Mouse (Mus musculus) heart, embryonic 15.5 days (tissue): ENCODE data around the gene Pde4d. TPM values are rescaled to one million over a fixed set of nuclear protein-coding genes. Genes with fewer than 3 reads are reported as not detected.

Experiments used
- ATAC-seq: fragments of 200-750 bp; cut with Nextera tagmentation; replicated peaks from 2 replicates; pipeline ENCODE4 v1.8.0; 2017; ENCODE audit warnings: low read depth, moderate TSS enrichment; ENCODE audit not compliant: insufficient number of reproducible peaks, insufficient read depth, low FRiP score
- H3K27ac ChIP-seq: fragments of 300-500 bp; sonication (generic); 2 replicates; pipeline ENCODE4 v1.5.1; 2015; ENCODE audit warnings: mild to moderate bottlenecking, inconsistent platforms
- H3K27me3 ChIP-seq: fragments of 300-500 bp; sonication (generic); 2 replicates; pipeline ENCODE4 v1.6.1; 2015; ENCODE audit warnings: inconsistent platforms
- H3K36me3 ChIP-seq: fragments of 300-500 bp; sonication (generic); 2 replicates; pipeline ENCODE4 v1.6.1; 2015; ENCODE audit warnings: mild to moderate bottlenecking, inconsistent platforms
- H3K4me1 ChIP-seq: fragments of 300-500 bp; sonication (generic); replicated peaks from 2 replicates; pipeline ENCODE4 v1.6.1; 2015; ENCODE audit warnings: inconsistent platforms
- H3K4me2 ChIP-seq: fragments of 300-500 bp; sonication (generic); 2 replicates; pipeline ENCODE4 v1.6.1; 2015; ENCODE audit warnings: inconsistent platforms, mild to moderate bottlenecking, moderate library complexity
- H3K4me3 ChIP-seq: fragments of 300-500 bp; sonication (generic); 2 replicates; pipeline ENCODE4 v1.5.1; 2015; ENCODE audit warnings: mild to moderate bottlenecking, inconsistent platforms
- H3K9ac ChIP-seq: fragments of 300-500 bp; sonication (generic); 2 replicates; pipeline ENCODE4 v1.6.1; 2015; ENCODE audit warnings: mild to moderate bottlenecking, inconsistent platforms
- H3K9me3 ChIP-seq: fragments of 300-500 bp; sonication (generic); replicated peaks from 2 replicates; pipeline ENCODE4 v1.6.1; 2016; ENCODE audit warnings: inconsistent platforms
- WGBS: fragments of 180-500 bp; shearing (Covaris S2); methylation state at CpG from one replicate; pipeline ENCODE4 v1.1.7; 2015; ENCODE audit warnings: mixed read lengths; 5-methylcytosine and 5-hydroxymethylcytosine counted together
- microRNA counts: library from miRNA; unstranded; fragments of <30 nt; microRNA quantifications from one replicate; lab custom pipeline; 2016
- microRNA-seq: library from miRNA; unstranded; fragments of <30 nt; microRNA quantifications from one replicate; pipeline ENCODE4, GENCODE M21; 2016
- polyA plus RNA-seq: library from polyadenylated mRNA; unstranded; fragments of >200 nt; fragmentation: Nextera tagmentation; extraction: Ambion mirVana; gene quantifications from 2 replicates; pipeline ENCODE4 v1.2.1, GENCODE M21; 2015

Gene Pde4d
- polyA plus RNA-seq, 1 experiment from 2014 or later, result 25.7 TPM

- peaks cover 16% of the 10 kb centered on the region for H3K4me1 ChIP-seq
- no peaks in the 10 kb centered on the region for H3K9me3 ChIP-seq
- no peaks in the 10 kb centered on the region for H3K27me3 ChIP-seq
- no peak overlapping the region for H3K4me3 ChIP-seq
- peak; percentile 85 for ATAC-seq
- WGBS, result 47% methylated on average over 5 of the region's 5 CpGs
- no peaks in the 10 kb centered on the region for H3K36me3 ChIP-seq
- H3K9ac ChIP-seq, result no peak overlapping the region
- H3K4me2 ChIP-seq, result no peak overlapping the region
- peak overlapping the region; percentile 77 for H3K27ac ChIP-seq
Measured at GRCm38 (mm10) chr13:109985892-109986291, 1536.1 kb downstream of the Pde4d start.

DNA sequence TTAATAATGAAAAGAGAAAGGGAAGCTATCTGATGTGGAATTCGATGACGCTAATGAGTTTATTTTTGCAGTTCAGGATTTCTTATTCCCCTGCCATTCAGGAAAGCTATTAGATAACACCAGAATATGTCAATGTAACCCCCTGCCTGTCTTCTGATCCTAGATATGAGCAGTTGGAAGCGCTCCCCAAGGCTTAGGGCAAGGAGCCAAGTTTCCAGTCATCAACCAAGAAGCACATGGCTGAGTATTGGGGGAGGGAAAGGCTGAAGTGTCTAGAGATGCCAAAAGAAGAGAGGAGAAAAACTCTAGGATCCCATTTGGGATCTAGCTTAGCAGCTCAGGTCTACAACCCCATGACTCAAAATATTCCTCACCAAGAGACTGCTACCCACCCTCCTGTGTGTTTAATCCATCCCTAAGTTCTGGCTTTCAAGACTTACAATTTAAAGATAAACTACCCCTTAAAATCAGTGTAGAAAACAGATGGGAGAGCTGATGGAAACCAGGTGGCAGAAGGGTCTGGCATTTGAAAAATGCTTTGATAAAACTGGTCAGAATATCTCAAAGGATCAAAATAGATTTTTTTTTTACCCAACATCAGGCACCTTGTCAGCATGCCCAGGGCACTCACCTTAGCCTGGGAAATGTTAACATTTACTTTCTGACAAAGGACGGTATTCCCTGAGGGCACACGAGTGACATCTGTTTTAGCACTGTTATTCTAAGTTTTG is 1543.2 kb downstream of the Pde4d start:
- ATAC-seq, result peak; percentile 81

DNA sequence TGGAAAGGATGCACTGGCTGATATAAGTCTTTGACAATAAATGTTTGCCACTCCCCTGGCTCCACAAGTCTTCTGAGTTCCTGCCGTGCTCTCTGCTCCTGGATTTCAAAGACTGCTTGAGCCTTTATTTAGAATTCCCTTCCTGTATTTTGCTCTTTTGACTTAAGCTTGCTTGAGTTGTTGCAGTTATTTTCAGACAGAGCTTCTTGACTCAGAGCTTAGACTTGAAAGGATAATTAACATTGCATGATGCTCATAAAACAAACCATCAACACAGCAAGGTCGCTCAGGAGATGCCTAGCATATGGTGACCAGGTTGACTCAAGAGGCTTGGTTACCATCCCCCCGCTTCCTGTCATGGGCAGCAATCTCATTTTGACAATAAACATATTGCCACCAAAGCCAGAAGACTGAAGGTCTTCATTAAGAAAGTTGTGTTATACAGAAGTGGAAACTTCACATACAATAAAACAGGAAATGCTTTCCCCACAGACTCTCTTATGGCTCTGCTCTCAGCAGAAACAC is 1544.6 kb downstream of the Pde4d start:
- no peak overlapping the region for H3K9ac ChIP-seq
- WGBS, result 62% methylated on average over 3 of the region's 3 CpGs
- H3K9me3 ChIP-seq, result no peaks in the 10 kb centered on the region
- no peaks in the 10 kb centered on the region for H3K36me3 ChIP-seq
- no peak overlapping the region for H3K4me2 ChIP-seq
- H3K4me1 ChIP-seq, result peaks cover 27% of the 10 kb centered on the region
- no peak overlapping the region for H3K27ac ChIP-seq
- H3K4me3 ChIP-seq, result no peak overlapping the region
- no peaks in the 10 kb centered on the region for H3K27me3 ChIP-seq
- no peak for ATAC-seq

More for the DNA sequence above, 1543.2 kb downstream of the Pde4d start:
- H3K4me1 ChIP-seq, result peaks cover 27% of the 10 kb centered on the region
- no peaks in the 10 kb centered on the region for H3K9me3 ChIP-seq
- WGBS, result 22% methylated on average over 5 of the region's 5 CpGs
- no peak overlapping the region for H3K4me2 ChIP-seq
- H3K36me3 ChIP-seq, result no peaks in the 10 kb centered on the region
- H3K27me3 ChIP-seq, result no peaks in the 10 kb centered on the region
- H3K9ac ChIP-seq, result no peak overlapping the region
- no peak overlapping the region for H3K4me3 ChIP-seq
- H3K27ac ChIP-seq, result peak overlapping the region; percentile 60

DNA sequence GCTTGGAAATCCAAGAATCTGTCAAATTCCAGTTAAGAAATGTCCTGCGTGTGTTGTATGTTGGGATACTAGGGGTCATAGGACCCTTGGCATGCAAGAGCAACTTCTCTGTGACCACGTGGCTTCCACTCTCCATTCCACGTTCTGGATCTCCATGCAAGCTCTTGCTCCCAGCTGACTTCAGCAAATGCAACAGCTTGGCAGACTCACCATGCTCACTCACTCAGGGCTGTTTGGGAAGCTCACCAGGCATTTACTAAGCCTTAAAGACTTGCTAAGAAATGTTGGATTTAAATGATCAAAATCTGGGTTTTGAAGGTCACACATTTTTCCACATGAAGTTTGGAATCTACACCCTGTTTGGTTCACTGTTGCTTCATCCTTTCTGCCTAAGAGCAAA is 1552.3 kb downstream of the Pde4d start:
- ATAC-seq, result no peak
- Histone ChIP-seq H3K27me3 (no peaks in the 10 kb centered on the region), H3K4me3 (no peak overlapping the region), H3K4me1 (0 out of 2 replicates have a peak, but pooled peaks cover 2% of the 10 kb centered on the region), H3K9me3 (no peaks in the 10 kb centered on the region), H3K9ac (no peak overlapping the region), H3K27ac (no peak overlapping the region), H3K4me2 (no peak overlapping the region), H3K36me3 (no peaks in the 10 kb centered on the region)
- WGBS, result 76% methylated on average over 3 of the region's 3 CpGs

MicroRNAs encoded within 50 kb of the gene (microRNA counts, 519-probe panel; counts per million panel counts)
- microRNA mmu-miR-1904 (lab: Ali Mortazavi, UCI) (2,263 counts per million, percentile 35 among the panel's probes with 10 or more counts), microRNA mmu-miR-582-3p (lab: Ali Mortazavi, UCI) (not detected), microRNA mmu-miR-582-5p (lab: Ali Mortazavi, UCI) (not detected)

Small RNA genes within 50 kb of the gene (microRNA-seq; reads per million reads assigned to microRNA genes)
- not detected for gene Mir1904
- gene Mir582, result 7.4 reads per million, percentile 22 among the genes with 10 or more reads in this experiment

Other genes starting within 250 kb of the Pde4d start
- 2.8 and 3.7 TPM in 2 replicates for gene Elovl7, start 235.5 kb upstream of the Pde4d start, polyA plus RNA-seq
- 3.2 and 6.0 TPM in 2 replicates for gene Depdc1b, start 133.6 kb upstream of the Pde4d start, polyA plus RNA-seq